Mouse (Mus musculus) right cerebral cortex, postnatal 36 days (tissue): ENCODE results near the gene Lrrc40.
"Not testable (repeated sequence)": the region's sequence is repeated elsewhere in the genome, so short reads cannot be mapped to it uniquely, and the experiment has no call there.

Experiments used
- DNase-seq, 2 experiments: peaks; one replicate each; pipeline ENCODE4 v3.0.0; 2022; ENCODE audit warnings: low spot score in 2 of 2, mixed read lengths in 1 of 2

The Lrrc40 gene

DNA sequence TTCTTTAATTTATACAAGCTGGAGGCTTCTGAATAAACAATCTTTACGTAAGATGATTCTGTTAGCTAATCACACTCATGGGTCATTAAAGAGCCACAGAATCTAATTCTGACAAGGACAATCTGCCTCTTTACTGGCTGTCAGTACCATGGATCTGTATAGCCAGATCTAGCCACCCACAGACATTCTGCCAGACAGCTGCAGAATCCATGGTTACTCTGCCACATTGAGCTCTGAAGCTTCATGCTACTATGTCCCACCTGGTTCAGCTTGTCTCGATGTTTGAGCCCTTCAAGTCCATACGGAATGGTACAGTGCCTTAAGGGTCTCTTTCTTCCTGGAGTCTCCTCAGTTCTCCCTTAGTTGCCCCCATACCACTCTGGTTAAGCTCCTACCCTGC, 55.1 kb downstream of the Lrrc40 start:
- no peak for DNase-seq

DNA sequence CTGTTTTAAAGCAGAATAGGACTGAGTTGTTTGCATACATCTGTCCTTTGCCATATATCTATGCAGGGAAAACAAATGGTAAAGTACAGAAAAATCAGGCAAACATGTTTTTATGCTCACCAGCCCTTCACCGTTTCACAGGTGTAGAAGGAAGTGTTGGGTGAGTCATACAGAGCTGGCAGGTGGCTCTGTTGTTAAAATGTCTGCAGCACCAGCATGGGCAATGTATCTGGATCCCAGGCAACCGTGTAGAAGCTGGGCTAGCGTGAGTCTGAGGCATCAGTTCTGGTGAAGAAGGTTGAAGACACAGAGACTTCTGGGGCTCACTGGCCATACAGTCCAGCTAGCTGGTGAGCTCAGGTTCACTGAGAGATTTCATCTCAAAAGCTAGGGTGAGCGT, 57.5 kb downstream of the Lrrc40 start:
- DNase-seq: no peak

DNA sequence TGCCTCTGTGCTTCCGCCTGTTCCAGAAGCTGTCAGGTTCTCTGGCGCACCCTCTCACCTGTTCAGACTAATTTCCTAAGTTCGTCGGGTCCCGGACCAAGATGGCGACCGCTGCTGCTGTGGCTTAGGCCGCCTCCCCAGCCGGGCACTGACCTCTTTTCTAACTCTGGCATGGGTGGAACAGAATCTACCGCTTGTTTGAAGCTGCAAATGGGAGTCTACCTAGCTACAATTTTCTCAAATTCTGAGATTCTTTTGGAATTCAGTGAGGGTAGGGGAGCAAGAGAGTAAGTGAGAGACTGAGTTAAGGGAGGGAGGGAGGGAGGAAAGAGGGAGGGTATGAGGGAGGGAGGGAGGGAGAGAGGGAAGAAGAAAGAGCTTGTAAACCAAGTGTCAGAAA, 65.6 kb downstream of the Lrrc40 start:
- not testable (repeated sequence) for DNase-seq

DNA sequence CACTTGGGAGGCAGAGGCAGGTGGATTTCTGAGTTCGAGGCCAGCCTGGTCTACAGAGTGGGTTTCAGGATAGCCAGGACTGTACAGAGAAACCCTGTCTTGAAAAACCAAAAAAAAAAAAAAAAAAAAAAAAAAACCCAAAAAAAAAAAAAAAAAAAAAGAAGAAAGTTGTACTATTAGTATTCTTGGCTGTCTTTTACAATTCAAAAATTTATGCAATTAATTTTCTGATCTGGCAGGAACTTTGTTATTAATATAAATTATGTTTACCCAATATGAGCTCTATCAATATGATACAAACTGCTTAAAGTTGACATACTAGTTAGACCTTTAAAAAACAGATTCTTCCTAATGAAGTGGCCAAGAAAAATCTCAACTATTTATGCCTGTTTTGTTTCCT, 66.1 kb downstream of the Lrrc40 start:
- not testable (repeated sequence) for DNase-seq

DNA sequence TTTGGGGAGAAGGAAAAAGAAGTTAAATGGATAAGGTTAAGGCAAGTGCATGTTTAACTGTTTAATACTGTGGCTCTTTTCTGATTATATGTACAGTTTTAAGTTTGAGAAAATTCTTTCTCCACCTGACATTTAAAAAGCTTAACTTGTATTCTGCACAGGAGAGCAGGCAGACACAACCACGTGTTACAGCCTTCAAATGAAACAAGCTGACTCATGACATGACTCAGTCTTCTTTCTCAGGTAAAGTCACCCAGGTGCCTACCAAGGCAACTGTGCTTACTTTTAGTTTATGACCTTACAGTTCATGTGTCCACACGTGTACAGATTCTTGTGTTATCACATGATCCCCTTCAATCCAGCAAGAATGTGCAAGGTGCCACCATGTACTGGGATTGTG, 67.0 kb downstream of the Lrrc40 start:
- DNase-seq: no peak

DNA sequence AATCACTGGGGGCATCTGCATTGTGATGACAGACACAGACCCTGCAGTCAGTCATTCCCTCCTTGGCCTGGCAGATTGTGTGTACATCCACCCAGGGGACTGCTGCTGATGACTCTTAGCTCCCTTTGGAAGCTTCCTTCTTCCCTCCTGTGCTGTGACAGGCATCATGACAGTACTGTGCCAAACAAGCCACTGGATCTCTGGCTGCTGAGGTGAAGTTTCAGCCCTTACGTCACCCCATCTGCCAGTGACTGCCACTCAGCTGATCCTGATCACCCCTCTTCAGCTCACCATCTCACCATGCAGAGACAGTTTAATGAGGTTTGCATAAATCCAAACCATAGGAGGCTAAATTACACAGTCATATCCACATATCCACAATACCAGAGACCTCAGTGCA, 68.8 kb downstream of the Lrrc40 start:
- DNase-seq: no peak
